Mouse (Mus musculus) limb, embryonic 11.5 days (tissue): ENCODE results near the gene Ushbp1. TPM values are rescaled to one million over a fixed set of nuclear protein-coding genes. Genes with fewer than 3 reads are reported as not detected.

Experiments used
- ATAC-seq: fragments of 200-750 bp; cut with Nextera tagmentation; 2 replicates; pipeline ENCODE4 v1.8.0; 2017; ENCODE audit warnings: low read depth; ENCODE audit not compliant: insufficient number of reproducible peaks, low FRiP score, low TSS enrichment
- DNase-seq: peaks from one replicate; pipeline ENCODE4 v3.0.0-alpha.2; 2015; ENCODE audit warnings: low spot score
- H3K27ac ChIP-seq: fragments of 300-500 bp; sonication (generic); replicated peaks from 2 replicates; pipeline ENCODE4 v1.5.1; 2014; ENCODE audit warnings: low read depth, mild to moderate bottlenecking, low read length
- H3K27me3 ChIP-seq: fragments of 300-500 bp; sonication (generic); 2 replicates; pipeline ENCODE4 v1.6.1; 2014; ENCODE audit warnings: mild to moderate bottlenecking, low read length, mixed read lengths; ENCODE audit not compliant: control insufficient read depth, insufficient read depth
- H3K36me3 ChIP-seq: fragments of 300-500 bp; sonication (generic); 2 replicates; pipeline ENCODE4 v1.6.1; 2014; ENCODE audit warnings: mild to moderate bottlenecking, low read length, moderate library complexity, mixed read lengths; ENCODE audit not compliant: control insufficient read depth, insufficient read depth
- H3K4me1 ChIP-seq: fragments of 300-500 bp; sonication (generic); 2 replicates; pipeline ENCODE4 v1.6.1; 2014; ENCODE audit warnings: low read length, mixed read lengths; ENCODE audit not compliant: control insufficient read depth, insufficient read depth
- H3K4me2 ChIP-seq: fragments of 300-500 bp; sonication (generic); 2 replicates; pipeline ENCODE4 v1.6.1; 2014; ENCODE audit warnings: low read depth, mild to moderate bottlenecking, moderate library complexity; ENCODE audit not compliant: severe bottlenecking
- H3K4me3 ChIP-seq: fragments of 300-500 bp; sonication (generic); 2 replicates; pipeline ENCODE4 v1.5.1; 2014; ENCODE audit warnings: low read depth, low read length
- H3K9ac ChIP-seq: fragments of 300-500 bp; sonication (generic); 2 replicates; pipeline ENCODE4 v1.6.1; 2014; ENCODE audit warnings: mild to moderate bottlenecking, low read length
- H3K9me3 ChIP-seq: fragments of 300-500 bp; sonication (generic); 2 replicates; pipeline ENCODE4 v1.6.1; 2016; ENCODE audit warnings: low read length; ENCODE audit not compliant: control insufficient read depth
- WGBS: fragments of 180-500 bp; shearing (Covaris S2); extraction: QIAGEN DNeasy Blood & Tissue Kit; methylation state at CpG from one replicate; pipeline ENCODE4 v1.1.7; 2014; 5-methylcytosine and 5-hydroxymethylcytosine counted together
- polyA plus RNA-seq: library from polyadenylated mRNA; unstranded; fragments of >200 nt; fragmentation: Nextera tagmentation; extraction: Ambion mirVana; gene quantifications from 2 replicates; pipeline ENCODE4 v1.2.1, GENCODE M21; 2014

The Ushbp1 gene
- polyA plus RNA-seq, 1 experiment from 2014 or later: 3.4 TPM

DNA sequence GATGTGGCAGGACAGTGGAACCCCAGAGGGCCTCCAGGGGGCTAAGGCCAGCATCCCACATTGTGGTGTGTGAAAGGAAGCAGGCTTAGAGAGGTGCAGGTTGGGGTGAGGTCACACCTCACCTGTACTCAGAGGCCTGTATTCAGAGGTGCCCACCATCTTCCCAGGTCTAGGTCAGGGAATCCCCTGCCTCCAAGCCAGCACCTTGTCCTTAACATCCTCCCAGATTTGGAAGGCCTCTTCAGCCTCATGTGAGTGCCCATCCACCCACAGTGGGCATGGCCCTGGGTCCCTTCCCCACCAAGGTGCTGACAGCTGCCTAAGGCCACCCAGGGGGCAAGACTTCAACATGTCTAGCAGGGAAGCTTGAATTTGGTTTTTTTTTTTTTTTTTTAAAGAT, 5.9 kb upstream of the Ushbp1 start:
- no peaks in the 10 kb centered on the region for H3K9me3 ChIP-seq
- H3K4me1 ChIP-seq: peaks cover 6% of the 10 kb centered on the region; the same call in 1 of the 2 replicates
- no peak overlapping the region for H3K4me2 ChIP-seq
- H3K9ac ChIP-seq: no peak overlapping the region
- H3K36me3 ChIP-seq: peaks cover 4% of the 10 kb centered on the region; the same call in 1 of the 2 replicates
- no peak overlapping the region for H3K4me3 ChIP-seq
- ATAC-seq: no peak
- H3K27ac ChIP-seq: no peak overlapping the region
- no peaks in the 10 kb centered on the region for H3K27me3 ChIP-seq
- no peak for DNase-seq

DNA sequence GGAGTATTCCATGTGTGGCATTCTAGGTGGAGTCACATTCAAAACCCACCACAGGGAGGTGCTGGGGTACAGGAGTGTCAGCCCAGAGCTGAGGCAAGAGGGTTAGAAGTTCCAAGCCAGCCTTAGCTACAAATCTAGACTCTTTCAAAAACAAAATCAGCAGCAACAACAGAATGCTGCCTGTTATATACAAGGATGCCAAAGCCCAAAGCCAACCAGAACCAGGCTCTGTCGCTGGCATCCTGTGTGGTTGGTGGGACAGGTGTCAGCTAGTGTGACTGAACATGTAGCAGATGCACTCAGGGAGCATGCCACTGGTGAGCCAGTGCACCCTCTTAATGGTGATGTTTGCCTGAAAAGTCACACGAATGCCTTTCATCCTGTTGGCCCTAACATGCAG, 5.2 kb upstream of the Ushbp1 start:
- no peaks in the 10 kb centered on the region for H3K9me3 ChIP-seq
- 0 out of 2 replicates have a peak, but pooled peaks cover 4% of the 10 kb centered on the region for H3K4me1 ChIP-seq
- no peak overlapping the region for H3K4me3 ChIP-seq
- H3K4me2 ChIP-seq: no peak overlapping the region
- DNase-seq (no peak), ATAC-seq (no peak)
- H3K36me3 ChIP-seq: peaks cover 4% of the 10 kb centered on the region; the same call in 1 of the 2 replicates
- WGBS: 92% methylated on average over 2 of the region's 2 CpGs
- no peak overlapping the region for H3K27ac ChIP-seq
- H3K27me3 ChIP-seq: no peaks in the 10 kb centered on the region
- H3K9ac ChIP-seq: no peak overlapping the region

GRCm38 (mm10) chr8:71397701-71398100, 2.1 kb upstream of the Ushbp1 start:
- no peak for DNase-seq
- 0 out of 2 replicates have a peak, but pooled peaks cover 4% of the 10 kb centered on the region for H3K4me1 ChIP-seq
- WGBS: 87% methylated on average over 12 of the region's 12 CpGs
- H3K9me3 ChIP-seq: no peaks in the 10 kb centered on the region; the same call in 1 of the 2 replicates
- no peaks in the 10 kb centered on the region for H3K27me3 ChIP-seq
- peak overlapping the region; percentile 71 for H3K4me2 ChIP-seq
- H3K9ac ChIP-seq: no peak overlapping the region
- no peak overlapping the region for H3K27ac ChIP-seq
- ATAC-seq: no peak
- peaks cover 4% of the 10 kb centered on the region; the same call in 1 of the 2 replicates for H3K36me3 ChIP-seq
- peak overlapping the region; percentile 79 for H3K4me3 ChIP-seq

DNA sequence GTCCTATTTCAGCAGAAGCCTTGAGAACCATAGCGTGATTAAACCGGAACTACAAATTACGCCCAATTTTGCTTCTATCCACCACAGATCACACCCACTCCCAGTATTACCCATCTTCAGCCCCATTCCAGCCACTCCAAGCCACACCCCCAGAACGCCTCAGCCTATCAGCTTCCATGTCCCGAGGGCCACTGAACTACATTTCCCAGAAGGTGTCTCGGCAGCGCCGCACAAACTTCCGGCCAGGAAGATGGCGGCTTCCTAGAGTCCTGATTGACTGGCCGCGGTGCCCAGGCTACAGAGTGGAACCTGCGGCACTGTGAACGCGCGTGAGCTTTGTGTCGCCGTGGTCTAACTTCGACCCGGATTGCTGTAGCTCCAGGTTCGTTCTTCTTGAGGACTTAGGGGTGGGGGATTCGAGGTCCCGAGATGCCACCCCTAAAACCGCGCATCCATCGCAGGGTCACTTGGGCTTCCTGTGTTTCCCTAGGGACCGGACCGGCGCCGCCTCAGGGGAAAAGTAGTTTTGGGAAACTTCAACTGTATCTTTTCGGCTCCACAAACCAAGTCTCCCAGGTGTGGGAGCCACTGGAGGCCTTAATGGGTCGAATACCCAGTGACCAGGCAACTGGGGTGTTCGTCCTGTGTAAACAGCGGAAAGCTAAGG, 1.2 kb upstream of the Ushbp1 start, which contains the start of gene Babam1:
Gene Babam1 (plus strand): TSS at position 223 of the 667 bp plus-strand sequence.
- peak within 1 kb of the TSS; percentile 71 for H3K4me2 ChIP-seq
- WGBS: under 1% methylated on average over 34 of the region's 34 CpGs
- 0 out of 2 replicates have a peak, but pooled peaks cover 4% of the 10 kb centered on the region for H3K4me1 ChIP-seq
- H3K9me3 ChIP-seq: no peaks in the 10 kb centered on the region; the same call in 1 of the 2 replicates
- H3K9ac ChIP-seq: peak within 1 kb of the TSS; percentile 62
- ATAC-seq (peak; percentile 91), DNase-seq (peak; percentile 89)
- H3K27me3 ChIP-seq: no peaks in the 10 kb centered on the region
- peak within 1 kb of the TSS; percentile 79 for H3K4me3 ChIP-seq
- peaks cover 4% of the 10 kb centered on the region; the same call in 1 of the 2 replicates for H3K36me3 ChIP-seq
- no peak within 1 kb of the TSS for H3K27ac ChIP-seq

- no peak overlapping the region for H3K27ac ChIP-seq
- no peak overlapping the region for H3K4me3 ChIP-seq
- no peak overlapping the region; the same call in 1 of the 2 replicates for H3K4me2 ChIP-seq
- no peaks in the 10 kb centered on the region for H3K27me3 ChIP-seq
- ATAC-seq: no peak
- no peaks in the 10 kb centered on the region; the same call in 1 of the 2 replicates for H3K9me3 ChIP-seq
- H3K4me1 ChIP-seq: 0 out of 2 replicates have a peak, but pooled peaks cover 4% of the 10 kb centered on the region
- DNase-seq: no peak
- 89% methylated on average over 10 of the region's 10 CpGs for WGBS
- peaks cover 4% of the 10 kb centered on the region; the same call in 1 of the 2 replicates for H3K36me3 ChIP-seq
- H3K9ac ChIP-seq: no peak overlapping the region
Observed at GRCm38 (mm10) chr8:71395071-71395470, 531 bp downstream of the Ushbp1 start.

DNA sequence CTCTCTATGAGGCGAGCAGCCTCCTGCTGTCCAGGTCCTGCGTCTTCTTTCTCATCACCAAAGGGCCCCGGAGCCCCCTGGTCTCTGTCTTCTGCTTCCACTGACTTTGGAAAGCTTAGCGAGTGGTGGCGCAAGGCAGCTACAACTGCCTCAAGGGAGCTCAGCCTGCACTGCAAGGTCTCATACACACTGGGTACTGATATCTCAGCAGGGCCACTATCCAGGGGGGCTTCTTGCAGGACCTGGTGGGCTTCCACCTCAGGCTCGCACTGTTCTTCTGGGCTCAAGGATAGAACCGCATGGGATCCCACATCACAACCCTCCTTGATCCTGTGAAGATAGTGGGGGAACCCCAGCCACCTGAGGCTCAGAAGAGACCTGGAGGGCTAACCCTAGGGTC, 1.1 kb downstream of the Ushbp1 start:
- WGBS: 81% methylated on average over 7 of the region's 7 CpGs
- no peak overlapping the region for H3K9ac ChIP-seq
- peaks cover 4% of the 10 kb centered on the region; the same call in 1 of the 2 replicates for H3K36me3 ChIP-seq
- no peak overlapping the region for H3K4me2 ChIP-seq
- no peak for DNase-seq
- H3K27me3 ChIP-seq: no peaks in the 10 kb centered on the region
- 0 out of 2 replicates have a peak overlapping the region, but pooled peaks have one; percentile 6 for H3K4me3 ChIP-seq
- H3K4me1 ChIP-seq: 0 out of 2 replicates have a peak, but pooled peaks cover 4% of the 10 kb centered on the region
- no peak for ATAC-seq
- H3K9me3 ChIP-seq: no peaks in the 10 kb centered on the region; the same call in 1 of the 2 replicates
- H3K27ac ChIP-seq: no peak overlapping the region

DNA sequence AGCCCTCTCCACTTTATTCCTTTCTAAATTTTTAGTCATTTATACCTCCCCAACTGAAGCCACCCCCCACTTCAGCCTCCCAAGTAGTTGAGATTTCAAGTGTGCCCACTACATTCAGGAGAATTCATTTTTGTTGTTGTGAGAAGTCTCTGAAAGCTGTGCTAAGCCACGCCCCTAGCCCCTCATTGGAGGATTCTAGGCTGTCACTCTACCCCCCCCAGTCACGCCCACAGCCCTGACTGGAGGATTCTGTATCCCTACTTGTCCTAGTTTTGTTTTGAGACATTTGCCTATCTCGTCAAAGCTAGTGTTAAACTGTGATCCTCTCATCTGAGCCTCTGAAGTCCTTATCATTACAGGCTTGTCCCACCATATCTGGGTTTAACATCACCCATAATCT, 2.7 kb downstream of the Ushbp1 start:
- WGBS: 12% methylated on average over 3 of the region's 3 CpGs
- no peaks in the 10 kb centered on the region; the same call in 1 of the 2 replicates for H3K9me3 ChIP-seq
- DNase-seq (peak; percentile 64), ATAC-seq (no peak)
- H3K36me3 ChIP-seq: no peaks in the 10 kb centered on the region
- H3K4me3 ChIP-seq: no peak overlapping the region
- 0 out of 2 replicates have a peak, but pooled peaks cover 4% of the 10 kb centered on the region for H3K4me1 ChIP-seq
- H3K27me3 ChIP-seq: no peaks in the 10 kb centered on the region
- H3K4me2 ChIP-seq: no peak overlapping the region
- H3K27ac ChIP-seq: no peak overlapping the region
- H3K9ac ChIP-seq: no peak overlapping the region

DNA sequence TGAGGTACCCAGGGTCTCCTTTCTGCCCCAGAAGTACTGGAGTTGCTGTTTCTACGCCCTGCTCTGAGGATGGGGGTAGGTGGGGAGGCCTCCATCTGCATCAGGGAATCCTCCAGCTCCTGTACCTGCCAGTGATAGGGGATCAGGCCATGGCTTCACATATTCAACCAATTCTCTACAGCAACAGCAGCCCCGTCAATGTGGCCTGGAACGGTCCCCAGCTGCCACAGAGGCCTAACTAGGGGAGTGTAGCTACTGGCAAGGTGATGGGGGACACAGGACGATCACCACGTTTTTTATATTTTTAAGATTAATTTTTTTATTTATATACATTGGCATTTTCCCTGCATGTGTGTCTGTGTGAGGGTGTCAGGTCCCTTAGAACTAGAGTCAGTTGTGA, 3.2 kb downstream of the Ushbp1 start:
- WGBS: 81% methylated on average over 5 of the region's 5 CpGs
- Histone ChIP-seq H3K4me3 (no peak overlapping the region), H3K27ac (no peak overlapping the region), H3K9ac (no peak overlapping the region), H3K9me3 (no peaks in the 10 kb centered on the region; the same call in 1 of the 2 replicates), H3K27me3 (no peaks in the 10 kb centered on the region), H3K36me3 (no peaks in the 10 kb centered on the region), H3K4me1 (0 out of 2 replicates have a peak, but pooled peaks cover 1% of the 10 kb centered on the region), H3K4me2 (no peak overlapping the region)
- ATAC-seq (no peak), DNase-seq (no peak)
